Mouse (Mus musculus) embryo, embryonic 11.5 days (tissue): ENCODE data around the gene Snapin.

ENCODE experiments used
- DNase-seq: peaks from one replicate; pipeline ENCODE4 v3.0.0-alpha.2; 2012; ENCODE audit warnings: low read depth, low spot score

Gene Snapin

DNA sequence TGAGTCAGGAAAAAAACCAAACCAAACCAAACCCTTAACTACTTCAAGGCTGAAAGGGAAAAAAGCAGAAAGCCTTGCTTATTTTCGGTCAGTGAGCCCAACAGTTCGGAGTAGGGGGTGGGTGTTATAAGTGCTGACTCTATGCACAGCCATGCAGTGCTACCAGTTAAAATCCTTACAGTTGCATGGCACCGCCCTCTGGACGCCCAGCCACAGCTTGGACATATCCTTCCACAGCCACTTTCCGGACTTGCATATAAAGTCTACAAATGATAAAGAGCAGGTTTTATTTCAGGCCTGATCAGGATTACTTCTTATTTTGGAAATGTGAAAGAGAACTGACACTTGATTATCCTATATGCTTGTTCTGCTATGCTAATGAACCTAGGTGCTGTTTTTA lies 14.4 kb upstream of the Snapin start:
- DNase-seq = no peak

DNA sequence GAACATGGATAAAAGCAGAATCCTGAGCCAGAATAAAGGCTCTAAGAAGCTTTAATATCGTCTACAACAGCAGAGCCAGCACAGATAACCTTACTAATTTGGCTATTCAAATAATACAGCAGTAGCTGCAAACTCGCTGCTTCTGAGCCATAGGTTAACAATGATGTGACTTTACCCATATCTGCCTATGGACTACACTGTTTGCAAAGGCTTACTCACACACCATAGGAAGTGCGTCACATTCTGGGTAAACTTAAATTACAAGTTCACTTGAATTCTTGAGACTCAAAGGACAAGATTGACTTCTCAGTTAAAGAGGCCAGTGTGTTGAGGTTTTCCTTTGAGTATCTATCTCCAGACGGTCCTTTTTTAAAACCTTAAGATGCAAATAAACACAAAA lies 12.6 kb upstream of the Snapin start:
- no peak for DNase-seq

DNA sequence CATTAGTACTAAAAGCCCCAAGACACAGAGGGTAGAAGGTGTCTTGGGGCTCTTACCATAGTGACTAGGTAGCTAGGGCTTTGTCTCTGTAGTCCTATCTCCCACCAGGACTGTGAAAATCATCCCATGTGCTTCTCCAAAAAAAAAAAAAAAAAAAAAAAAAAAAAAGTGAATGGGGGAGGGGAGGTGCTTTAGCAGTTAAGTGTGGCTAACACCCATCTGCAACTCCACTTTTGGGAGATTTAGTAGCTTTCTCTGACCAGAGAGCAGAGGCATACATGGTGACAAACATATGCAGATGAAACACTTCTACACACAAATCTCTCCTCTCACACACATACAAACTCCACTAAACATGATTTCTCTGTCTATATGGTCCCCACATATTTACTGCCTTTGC lies 6.8 kb upstream of the Snapin start:
- DNase-seq = no peak

DNA sequence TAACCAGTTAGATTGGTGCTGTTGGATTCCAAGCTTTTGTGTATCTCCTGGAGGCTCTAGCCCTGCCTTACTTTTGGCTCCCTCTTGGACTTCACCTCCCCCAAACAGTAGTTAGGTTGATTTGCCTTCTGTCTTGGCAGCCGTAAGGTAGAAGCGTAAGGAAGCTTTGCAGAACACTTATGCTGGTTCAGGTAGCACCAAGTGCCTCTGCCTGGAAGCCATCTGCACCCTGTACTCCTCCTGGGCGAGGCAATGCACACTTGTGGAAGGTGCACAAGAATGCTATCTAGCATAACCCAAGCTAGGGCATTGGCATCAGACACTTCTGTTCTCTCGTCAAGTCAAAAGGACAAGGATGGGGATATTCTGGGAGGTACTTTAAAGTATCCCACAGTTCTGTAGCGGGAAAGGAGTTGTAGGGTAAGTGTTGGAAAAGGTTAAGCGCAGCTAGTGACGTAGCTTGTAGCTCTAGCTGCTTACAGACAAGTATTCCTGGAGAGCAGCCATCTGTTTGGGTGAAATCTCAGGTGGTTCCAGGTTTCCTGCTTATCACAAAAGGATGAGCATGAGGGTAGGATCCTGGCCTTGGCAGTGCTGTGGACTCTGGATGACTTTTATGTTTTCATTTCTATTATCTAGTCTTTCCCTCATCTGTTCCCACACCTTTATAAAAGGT lies 5.2 kb upstream of the Snapin start:
- no peak for DNase-seq

DNA sequence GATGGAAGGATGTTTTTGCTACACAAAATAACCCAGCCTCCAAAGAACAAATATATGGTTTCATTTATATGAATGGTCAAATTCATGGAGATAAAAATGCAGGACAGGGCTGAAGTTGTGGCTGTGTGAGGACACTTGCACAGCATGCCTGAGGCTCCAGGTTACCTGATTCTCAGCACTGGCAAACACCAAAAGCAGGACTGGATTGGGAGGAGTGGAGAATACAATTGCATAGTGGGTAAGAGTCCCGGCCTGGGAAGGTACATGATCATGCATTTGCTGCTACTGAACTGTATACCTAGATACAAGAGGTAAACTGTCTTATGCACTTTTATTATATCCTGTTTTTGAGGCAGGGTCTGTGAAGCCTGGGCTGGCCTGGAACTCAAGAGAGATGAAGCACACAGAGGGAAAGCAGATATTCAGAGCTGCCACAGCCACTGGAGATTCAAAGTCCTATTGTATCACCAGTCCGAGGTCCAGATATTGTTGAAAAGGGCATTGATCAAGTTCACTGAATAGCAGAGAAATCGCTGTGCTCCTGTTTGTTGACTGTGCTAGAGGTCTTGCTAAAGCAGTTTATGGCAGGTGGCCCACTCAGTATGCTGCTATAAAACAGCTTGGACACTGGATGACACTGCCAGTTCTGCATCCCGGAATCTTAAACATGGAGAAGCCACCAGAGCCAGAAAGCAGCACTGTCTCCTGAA lies 3.2 kb upstream of the Snapin start:
- no peak for DNase-seq

DNA sequence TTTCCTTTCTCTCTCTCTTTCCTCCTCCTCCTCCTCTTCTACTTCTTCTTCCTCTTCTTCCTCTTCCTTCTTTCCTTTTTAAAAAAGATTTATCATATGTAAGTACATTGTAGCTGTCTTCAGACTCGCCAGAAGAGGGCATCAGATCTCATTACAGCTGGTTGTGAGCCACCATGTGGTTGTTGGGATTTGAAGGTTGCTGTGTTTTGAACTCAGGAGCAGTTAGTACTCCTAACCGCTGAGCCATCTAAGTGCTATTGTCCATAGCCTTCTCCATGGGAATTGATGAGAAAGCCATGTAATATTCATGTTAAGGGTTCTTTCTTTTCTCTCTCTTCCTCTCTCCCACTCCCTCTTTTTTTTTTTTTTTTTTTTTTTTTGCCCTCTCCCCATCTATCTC lies 517 bp upstream of the Snapin start:
- DNase-seq = no peak

DNA sequence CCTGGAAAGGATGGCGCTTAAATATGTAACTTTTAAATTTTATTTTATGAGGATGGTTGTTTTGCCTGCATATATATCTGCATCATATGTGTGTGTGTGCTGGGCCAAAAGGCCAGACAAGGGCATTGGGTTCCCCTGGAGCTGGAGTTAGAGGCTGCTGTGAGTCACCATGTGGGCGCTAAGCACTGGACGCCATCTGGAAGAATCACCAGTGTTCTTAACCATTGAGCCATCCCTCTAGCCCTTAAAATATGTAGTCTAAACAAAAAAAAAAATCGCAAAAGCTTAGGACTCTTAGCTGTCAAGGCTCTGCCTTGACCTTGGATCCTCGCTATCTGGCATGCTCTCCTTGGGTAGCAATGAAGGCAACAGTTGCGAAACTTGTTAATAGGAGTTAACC lies 2.3 kb downstream of the Snapin start:
- DNase-seq = no peak

DNA sequence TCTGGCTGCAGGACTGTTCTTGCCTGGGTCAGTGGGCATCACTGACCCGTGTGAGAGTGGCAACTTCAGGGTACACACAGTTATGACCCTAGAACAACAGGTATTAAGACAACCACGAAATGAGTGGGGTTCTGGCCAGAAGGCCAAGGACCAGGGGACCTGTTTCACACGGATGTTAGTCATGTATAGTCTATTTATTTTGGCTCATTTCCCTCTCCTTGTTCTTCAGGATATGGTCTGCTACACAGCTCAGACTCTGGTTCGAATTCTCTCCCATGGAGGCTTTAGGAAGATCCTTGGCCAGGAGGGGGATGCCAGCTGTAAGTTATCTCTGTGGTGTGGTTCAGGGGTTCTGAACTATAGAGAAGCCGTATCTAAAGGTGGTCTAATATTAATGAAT lies 3.8 kb downstream of the Snapin start:
- no peak for DNase-seq

DNA sequence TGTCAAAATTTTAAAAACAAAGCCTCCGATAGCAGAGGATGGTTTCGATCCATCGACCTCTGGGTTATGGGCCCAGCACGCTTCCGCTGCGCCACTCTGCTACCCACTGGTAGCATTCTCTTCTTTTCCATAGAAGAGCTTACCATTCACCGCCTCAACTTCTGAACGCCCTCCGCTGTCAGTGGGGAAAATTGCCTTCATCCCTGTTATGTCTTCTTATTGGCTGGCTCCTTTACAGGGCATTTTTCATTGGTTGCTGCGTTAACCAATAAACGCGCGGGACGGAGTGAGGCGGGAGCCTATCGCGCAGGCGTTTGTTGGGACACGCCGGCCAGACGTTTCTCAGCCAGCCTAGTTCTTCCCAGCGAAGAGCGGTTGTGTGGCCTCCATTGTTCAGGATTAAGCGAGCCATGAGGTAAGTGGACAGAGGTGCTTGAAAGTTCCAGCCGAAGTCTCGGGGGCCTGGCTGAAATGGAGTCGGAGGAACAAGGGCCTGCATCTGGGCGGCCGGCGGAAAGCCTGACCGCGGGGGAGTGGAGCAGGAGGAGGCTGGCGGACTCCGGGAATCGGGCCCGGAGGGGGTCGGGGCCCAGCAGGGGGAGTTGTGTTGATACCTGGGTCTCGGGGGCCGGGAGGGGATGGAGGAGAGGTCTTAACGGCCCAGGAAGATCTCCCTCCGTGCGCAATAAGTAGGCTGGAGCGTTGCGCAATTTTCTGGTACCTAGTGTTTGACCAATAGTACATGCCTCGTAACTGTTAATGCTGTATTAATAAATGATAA lies 14.8 kb downstream of the Snapin start, which contains the start of gene Ilf2:
Gene Ilf2, plus strand, starts transcription at position 296 of the 781 bp plus-strand sequence.
- DNase-seq = peak; percentile 96

DNA sequence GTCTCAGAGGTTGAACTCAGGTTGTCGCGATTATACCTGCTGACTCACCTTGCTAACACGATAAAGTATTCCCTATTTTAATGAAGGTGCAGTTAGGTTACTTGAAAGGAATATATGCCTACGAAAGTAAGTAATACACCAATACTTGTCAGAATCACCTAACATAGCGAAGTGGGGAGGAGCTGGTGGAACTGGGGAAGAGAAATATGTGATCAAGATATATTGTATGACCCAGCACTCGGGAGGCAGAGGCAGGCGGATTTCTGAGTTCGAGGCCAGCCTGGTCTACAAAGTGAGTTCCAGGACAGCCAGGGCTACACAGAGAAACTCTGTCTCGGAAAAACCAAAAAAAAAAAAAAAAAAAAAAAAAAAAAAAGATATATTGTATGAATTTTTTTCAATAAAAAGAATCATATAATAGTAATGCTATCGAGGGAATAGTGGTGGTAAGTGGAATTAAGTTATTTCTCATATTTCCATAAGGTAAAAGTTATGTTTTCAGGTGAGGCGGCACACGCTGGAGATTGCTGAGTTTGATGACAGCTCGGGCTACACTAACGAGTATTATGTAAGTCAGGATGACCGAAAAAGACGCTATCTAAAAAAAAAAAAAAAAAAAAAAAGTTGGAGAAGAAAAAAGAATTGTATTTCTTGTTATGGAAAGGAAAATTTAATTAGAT lies 15.5 kb downstream of the Snapin start:
- DNase-seq = no peak

DNA sequence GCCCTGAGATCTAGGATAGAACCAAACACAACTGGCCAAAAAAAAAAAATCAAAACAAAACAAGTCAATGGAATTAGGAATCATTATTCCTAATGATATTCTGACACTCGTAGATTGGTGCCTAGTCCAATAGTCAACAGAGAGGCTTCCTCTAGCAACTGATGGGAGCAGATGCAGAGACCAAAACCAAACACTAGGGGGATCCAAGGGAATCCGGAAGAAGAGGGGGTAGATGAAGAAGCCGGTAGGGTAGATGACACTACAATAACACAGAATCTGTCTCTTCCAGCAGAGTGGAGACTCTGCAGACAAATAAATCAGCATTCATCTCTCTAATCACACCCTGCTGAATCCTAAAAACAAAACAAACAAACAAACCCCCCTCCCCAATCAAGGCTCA lies 18.6 kb downstream of the Snapin start:
- no peak for DNase-seq

DNA sequence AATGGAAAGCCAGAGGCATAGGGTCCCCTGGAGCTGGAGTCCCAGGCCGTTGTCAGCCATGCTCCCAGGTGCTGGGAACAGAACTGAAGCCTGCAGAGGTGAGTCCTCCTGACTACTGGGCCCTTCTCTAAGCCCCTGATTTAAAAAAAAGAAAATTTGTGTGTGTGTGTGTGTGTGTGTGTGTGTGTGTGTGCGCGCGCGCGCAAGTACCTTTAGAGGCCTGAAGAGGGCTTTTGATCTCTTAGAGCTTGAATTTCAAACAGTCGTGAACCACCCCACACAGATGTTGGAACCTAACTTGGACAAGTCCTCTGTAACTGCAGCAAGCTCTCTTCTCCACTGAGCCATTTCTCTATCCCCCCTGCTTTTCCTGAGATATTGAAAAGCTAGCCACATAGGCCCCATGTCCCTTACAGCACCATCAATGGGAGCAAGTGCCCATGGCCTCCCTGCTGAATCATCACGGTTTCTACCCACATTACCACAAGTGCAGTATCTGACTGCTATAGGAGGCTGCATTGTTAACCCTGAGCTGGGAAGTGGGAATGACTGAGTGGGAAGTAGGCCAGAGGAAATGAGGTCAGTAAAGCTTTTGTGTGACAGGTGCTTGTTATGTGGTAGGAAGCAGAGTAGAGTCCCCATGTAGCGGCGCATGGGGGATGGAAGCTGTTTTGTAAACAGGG lies 23.1 kb downstream of the Snapin start:
- DNase-seq = no peak

DNA sequence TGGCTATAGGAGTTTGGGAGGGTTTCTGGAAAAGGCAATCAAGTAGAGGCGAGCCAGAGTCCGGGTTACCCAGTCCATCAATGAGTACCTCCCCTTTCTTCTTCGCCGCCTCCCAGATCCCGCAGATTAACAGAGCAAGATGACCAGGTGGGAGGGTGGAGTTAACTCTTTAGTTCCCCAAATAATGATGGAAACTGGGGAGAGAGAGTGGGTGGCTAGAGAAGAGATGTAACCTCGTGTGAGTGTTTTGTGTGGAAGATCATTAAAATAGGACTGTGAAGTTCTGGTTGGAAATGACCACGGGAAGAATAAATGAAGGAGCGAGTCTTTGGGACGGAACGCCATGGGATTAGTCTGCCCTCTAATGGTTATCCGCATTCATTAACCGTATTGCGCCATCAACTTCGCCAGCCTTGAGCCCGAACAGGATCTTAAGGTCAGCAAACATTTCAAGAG lies 24.5 kb downstream of the Snapin start:
- peak; percentile 49 for DNase-seq

DNA sequence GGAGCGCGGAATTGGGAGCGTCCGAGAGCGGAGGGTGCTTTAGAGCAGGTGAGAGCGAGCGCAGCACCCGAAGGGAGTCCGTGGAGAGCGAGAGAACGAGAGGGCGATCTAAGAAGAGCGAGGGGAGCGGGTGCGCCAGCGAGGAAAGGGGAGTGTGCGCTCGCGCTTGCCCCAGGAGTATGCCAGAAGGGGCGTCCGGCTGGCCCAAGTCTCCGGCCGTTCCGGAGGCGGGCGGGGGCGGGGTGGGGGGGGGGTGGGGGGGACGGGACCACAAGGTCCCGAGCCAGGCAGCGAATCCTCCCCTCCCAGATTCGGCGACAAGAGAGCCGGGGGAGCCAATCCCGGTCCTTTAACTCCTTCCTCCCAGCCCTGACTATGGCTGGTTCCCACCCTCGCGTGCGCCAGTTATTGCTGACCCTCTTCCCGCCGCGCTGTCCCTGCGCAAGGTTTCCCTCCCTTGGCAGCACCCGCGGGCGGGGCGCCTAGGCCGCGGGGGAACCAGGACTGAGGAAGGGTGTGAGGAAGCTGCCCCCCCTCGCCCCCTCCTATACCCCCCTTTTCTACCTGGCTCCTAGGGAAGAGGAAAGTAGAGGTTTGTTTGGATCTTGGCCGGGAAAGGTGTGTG lies 25.0 kb downstream of the Snapin start, which contains the start of gene Npr1:
Gene Npr1, minus strand, starts transcription at position 181 of the 625 bp plus-strand sequence.
- DNase-seq = no peak

DNA sequence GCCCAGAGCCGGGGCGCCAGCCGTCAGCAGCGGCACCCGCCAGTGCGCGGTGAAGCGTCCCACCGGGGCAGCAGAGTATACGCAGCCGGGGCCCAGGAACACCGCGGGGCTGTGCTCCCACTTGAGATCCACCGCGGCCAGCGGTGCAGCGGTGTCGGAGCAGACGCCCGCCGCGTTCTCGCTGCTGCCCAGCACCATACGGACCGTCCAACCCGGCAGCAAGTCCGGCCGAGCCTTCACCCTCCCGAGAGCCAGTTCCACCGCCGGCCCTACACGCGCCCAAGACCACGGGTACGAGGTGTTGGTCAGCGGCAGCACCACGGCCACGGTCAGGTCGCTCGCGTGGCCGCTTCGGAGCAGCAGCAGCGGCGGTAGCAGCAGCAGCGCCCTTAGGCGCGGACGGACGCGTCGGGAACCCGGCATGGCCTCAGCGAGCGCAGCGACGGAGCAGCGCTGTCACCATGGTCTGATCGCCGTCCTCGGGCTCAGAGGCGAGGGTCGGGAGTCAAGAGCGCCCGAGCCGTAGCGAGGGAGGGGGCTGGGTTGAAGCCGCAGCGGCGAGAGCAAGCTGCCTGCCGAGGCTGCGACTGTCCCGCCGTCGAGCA lies 25.6 kb downstream of the Snapin start:
- no peak for DNase-seq

DNA sequence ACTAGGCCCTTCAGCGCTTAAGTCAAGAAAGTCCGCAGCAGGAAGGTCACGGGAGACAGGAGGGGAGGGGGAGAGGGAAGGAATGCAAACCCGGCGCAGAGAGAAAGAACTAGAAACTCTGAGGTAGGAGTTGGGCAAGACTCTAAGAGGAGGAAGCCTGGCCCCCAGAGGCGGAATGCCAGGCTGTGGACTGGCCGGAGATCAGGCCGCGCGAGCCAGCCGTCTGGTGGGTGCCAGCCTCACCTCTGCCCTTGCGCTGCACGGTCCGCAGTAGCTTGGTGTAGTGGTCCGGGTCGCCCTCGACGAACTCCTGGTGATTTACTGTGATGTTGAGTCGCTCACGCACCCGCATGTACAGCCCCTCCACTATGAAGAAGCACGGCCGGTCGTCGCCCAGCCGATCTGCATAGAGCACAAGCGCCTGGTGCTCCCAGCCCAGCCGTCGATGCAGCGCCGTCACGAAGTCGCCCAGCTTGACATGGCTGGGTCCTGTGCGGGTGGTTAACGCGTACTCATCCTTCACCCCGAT lies 26.2 kb downstream of the Snapin start:
- no peak for DNase-seq

DNA sequence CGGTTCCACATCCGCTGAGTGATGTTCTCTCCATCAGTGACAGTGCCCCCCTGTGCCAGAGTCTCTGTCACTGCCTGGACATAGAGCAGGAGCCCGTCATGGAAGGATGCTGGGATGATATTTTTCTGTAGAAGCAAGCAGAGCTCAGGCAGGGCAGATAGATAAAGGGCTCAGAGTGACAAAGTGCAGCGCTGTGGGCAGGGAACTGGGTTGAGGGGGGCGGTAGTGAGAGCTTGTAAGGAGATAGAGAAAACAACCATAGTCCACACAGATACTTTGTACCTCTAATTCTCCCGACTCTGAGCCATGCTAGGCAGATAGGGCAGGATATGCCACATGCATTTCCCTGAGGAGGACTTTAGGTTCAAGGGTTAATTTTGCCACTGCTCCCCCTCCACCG lies 28.3 kb downstream of the Snapin start:
- no peak for DNase-seq

DNA sequence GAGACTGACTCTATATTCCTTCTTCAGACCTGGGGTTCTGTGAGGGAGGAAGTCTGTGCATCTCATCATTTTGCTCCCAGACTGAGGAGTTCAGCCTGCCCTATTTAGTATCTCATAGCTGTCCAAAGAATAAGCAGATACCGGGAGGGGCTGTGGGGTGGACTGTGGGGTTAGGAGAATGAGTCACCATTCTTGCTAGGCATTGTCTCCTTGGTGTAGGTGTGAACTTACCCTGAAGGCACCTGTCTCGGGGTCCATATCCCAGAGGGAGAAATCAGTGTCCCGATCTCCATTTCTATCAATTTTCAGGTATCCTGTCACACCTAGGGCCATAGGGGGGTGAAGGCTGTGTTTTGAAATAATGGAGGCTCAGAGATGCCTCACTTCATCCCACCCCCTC lies 28.9 kb downstream of the Snapin start:
- no peak for DNase-seq

DNA sequence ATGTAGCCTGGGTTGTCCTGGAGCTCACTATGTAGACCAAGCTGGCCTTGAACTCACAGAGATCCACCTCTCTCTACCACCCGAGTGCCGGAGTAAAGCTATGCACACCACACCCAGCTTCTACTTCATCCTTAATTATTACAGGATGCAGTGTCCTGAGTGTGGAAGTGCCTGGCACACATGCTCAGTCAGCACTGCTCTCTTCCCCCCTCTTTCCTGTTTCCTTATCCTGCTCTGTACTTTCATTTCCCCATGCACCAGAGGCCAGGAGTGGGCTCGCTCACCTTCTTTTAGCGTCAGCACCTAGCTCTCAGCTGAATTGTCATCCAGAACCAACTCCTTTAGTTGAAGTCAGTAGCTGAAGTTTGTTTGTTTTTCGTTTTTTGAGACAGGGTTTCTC lies 30.5 kb downstream of the Snapin start:
- DNase-seq = no peak

DNA sequence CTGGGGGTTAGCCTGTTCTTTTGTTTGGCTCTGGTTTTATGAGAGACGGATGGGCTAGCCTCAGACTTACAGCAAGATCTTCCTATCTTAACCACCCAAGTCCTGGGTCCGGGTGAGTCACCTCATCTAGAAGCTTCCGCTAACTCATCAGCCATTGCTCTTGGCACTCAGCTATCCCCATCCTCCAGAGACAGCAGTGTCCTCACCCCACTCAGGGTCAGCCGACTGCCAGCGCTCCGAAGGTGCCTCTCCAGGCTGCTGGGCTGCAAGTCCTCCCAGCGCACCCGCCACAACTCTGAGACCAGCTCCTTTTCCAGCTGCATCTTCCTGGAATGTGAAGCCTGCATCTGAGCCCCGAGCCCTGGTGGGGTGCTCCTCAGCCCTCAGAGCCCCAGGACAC lies 31.1 kb downstream of the Snapin start:
- no peak for DNase-seq
